Mouse (Mus musculus): ENCODE results near the gene Ank2.

DNA sequence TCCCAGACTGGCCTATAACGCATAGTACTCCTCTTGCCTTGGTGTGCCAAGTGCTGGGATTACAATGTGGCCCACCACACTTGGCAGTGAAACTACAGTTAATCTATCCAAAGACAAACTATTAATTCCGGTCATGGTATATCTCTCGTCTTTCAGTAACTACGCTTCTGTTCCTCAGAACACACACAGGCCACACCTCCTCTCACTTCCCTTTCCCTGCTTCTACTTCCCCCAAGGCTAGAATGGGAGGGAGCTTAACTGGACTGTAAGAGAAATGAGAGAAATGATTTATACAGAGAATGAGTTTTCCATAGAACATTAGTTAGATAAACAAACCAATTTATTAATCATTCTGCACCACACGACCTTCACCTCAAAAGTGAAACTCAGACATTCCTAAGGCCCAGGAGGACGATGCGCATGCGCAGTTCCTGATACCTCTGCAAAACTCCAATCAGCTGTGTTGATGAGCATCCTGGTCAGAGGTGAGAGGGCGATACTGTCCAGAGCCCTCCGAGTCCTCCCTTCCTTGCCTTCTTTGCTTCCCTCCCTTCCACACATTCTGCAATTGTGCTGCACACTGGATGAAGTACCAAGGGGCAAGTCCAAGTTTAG, 206.2 kb downstream of the Ank2 start:
- no peak for TF ChIP-seq CTCF (IDR thresholded peaks at IDR 0.05; ENCODE audit: insufficient read depth, low read depth, low read length)
- TF ChIP-seq POLR2A (IDR thresholded peaks at IDR 0.05; ENCODE audit: insufficient read depth, low read depth, low read length), result no peak
